Mouse (Mus musculus): Measurements from ENCODE around the gene Wfdc13.

- TF ChIP-seq POLR2AphosphoS2 (IDR thresholded peaks at IDR 0.05; ENCODE audit: insufficient read length, low read depth) (no peak), MYOG (IDR thresholded peaks at IDR 0.05; ENCODE audit: control insufficient read depth in 1 of 3, insufficient read depth in 1 of 3, insufficient read length in 2 of 3, low read depth in 2 of 3) (no peak), POLR2A (IDR thresholded peaks at IDR 0.05; ENCODE audit: insufficient read length, low read depth) (no peak), REST (IDR thresholded peaks at IDR 0.05; ENCODE audit: insufficient read depth, insufficient read length) (no peak), E2F4 (IDR thresholded peaks at IDR 0.05; ENCODE audit: insufficient read depth) (no peak)
Measured at GRCm38 (mm10) chr2:164664851-164665250, 20.1 kb upstream of the Wfdc13 start.
